Mouse (Mus musculus): ENCODE results near the gene Map1b. TPM values are rescaled to one million over a fixed set of nuclear protein-coding genes. Genes with fewer than 3 reads are reported as not detected.

Gene Map1b
- polyA plus RNA-seq, 1 experiment from 2014 or later = 72.0 TPM

- no peak overlapping the region for H3K27ac ChIP-seq (replicated peaks; ENCODE audit: low read depth, low read length)
- WGBS = 70% methylated on average over 7 of the region's 7 CpGs
- no peaks in the 10 kb centered on the region for H3K27me3 ChIP-seq (ENCODE audit: control insufficient read depth, insufficient read depth, low read length)
- no peak overlapping the region for H3K4me2 ChIP-seq (ENCODE audit: low read depth, severe bottlenecking)
- no peaks in the 10 kb centered on the region for H3K36me3 ChIP-seq (ENCODE audit: control insufficient read depth, insufficient read depth, low read length)
- ATAC-seq (ENCODE audit: insufficient number of reproducible peaks, low FRiP score, low TSS enrichment, low read depth) (no peak), DNase-seq (ENCODE audit: low spot score) (no peak)
- no peak overlapping the region for H3K9ac ChIP-seq (ENCODE audit: low read length)
- no peaks in the 10 kb centered on the region; the same call in 1 of the 2 replicates for H3K9me3 ChIP-seq (ENCODE audit: control insufficient read depth, low read length)
- no peaks in the 10 kb centered on the region for H3K4me1 ChIP-seq (ENCODE audit: control insufficient read depth, insufficient read depth, low read length)
- H3K4me3 ChIP-seq (ENCODE audit: low read depth, low read length) = no peak overlapping the region
Observed at GRCm38 (mm10) chr13:99492619-99493303, 23.6 kb downstream of the Map1b start.

GRCm38 (mm10) chr13:99489998-99490397 is 26.3 kb downstream of the Map1b start:
- no peak overlapping the region for H3K9ac ChIP-seq (ENCODE audit: low read length)
- H3K27ac ChIP-seq (replicated peaks; ENCODE audit: low read depth, low read length) = no peak overlapping the region
- H3K36me3 ChIP-seq (ENCODE audit: control insufficient read depth, insufficient read depth, low read length) = no peaks in the 10 kb centered on the region
- WGBS = 89% methylated on average over 4 of the region's 4 CpGs
- ATAC-seq (ENCODE audit: insufficient number of reproducible peaks, low FRiP score, low TSS enrichment, low read depth) = no peak
- no peaks in the 10 kb centered on the region; the same call in 1 of the 2 replicates for H3K9me3 ChIP-seq (ENCODE audit: control insufficient read depth, low read length)
- 0 out of 2 replicates have a peak, but pooled peaks cover under 1% of the 10 kb centered on the region for H3K4me1 ChIP-seq (ENCODE audit: control insufficient read depth, insufficient read depth, low read length)
- DNase-seq (ENCODE audit: low spot score) = no peak
- H3K4me2 ChIP-seq (ENCODE audit: low read depth, severe bottlenecking) = no peak overlapping the region
- H3K4me3 ChIP-seq (ENCODE audit: low read depth, low read length) = no peak overlapping the region
- H3K27me3 ChIP-seq (ENCODE audit: control insufficient read depth, insufficient read depth, low read length) = no peaks in the 10 kb centered on the region

- no peak overlapping the region for H3K9ac ChIP-seq (ENCODE audit: low read length)
- no peak overlapping the region for H3K4me2 ChIP-seq (ENCODE audit: low read depth, severe bottlenecking)
- H3K36me3 ChIP-seq (ENCODE audit: control insufficient read depth, insufficient read depth, low read length) = no peaks in the 10 kb centered on the region
- WGBS = 93% methylated on average over 5 of the region's 5 CpGs
- no peak for ATAC-seq (ENCODE audit: insufficient number of reproducible peaks, low FRiP score, low TSS enrichment, low read depth)
- no peaks in the 10 kb centered on the region for H3K27me3 ChIP-seq (ENCODE audit: control insufficient read depth, insufficient read depth, low read length)
- no peaks in the 10 kb centered on the region; the same call in 1 of the 2 replicates for H3K9me3 ChIP-seq (ENCODE audit: control insufficient read depth, low read length)
- H3K27ac ChIP-seq (replicated peaks; ENCODE audit: low read depth, low read length) = no peak overlapping the region
- DNase-seq (ENCODE audit: low spot score) = no peak
- H3K4me3 ChIP-seq (ENCODE audit: low read depth, low read length) = no peak overlapping the region
- H3K4me1 ChIP-seq (ENCODE audit: control insufficient read depth, insufficient read depth, low read length) = 0 out of 2 replicates have a peak, but pooled peaks cover 2% of the 10 kb centered on the region
Observed at GRCm38 (mm10) chr13:99489175-99489574, 27.2 kb downstream of the Map1b start.

- no peak for ATAC-seq (ENCODE audit: insufficient number of reproducible peaks, low FRiP score, low TSS enrichment, low read depth)
- Histone ChIP-seq H3K4me2 (ENCODE audit: low read depth, severe bottlenecking) (no peak overlapping the region), H3K36me3 (ENCODE audit: control insufficient read depth, insufficient read depth, low read length) (no peaks in the 10 kb centered on the region), H3K27me3 (ENCODE audit: control insufficient read depth, insufficient read depth, low read length) (no peaks in the 10 kb centered on the region), H3K9ac (ENCODE audit: low read length) (no peak overlapping the region), H3K4me1 (ENCODE audit: control insufficient read depth, insufficient read depth, low read length) (0 out of 2 replicates have a peak, but pooled peaks cover 2% of the 10 kb centered on the region), H3K4me3 (ENCODE audit: low read depth, low read length) (no peak overlapping the region), H3K9me3 (ENCODE audit: control insufficient read depth, low read length) (no peaks in the 10 kb centered on the region; the same call in 1 of the 2 replicates), H3K27ac (replicated peaks; ENCODE audit: low read depth, low read length) (no peak overlapping the region)
- WGBS = 98% methylated on average over 9 of the region's 9 CpGs
- no peak for DNase-seq (ENCODE audit: low spot score)
Observed at GRCm38 (mm10) chr13:99485861-99486260, 30.5 kb downstream of the Map1b start.

GRCm38 (mm10) chr13:99485331-99485733 is 31.0 kb downstream of the Map1b start:
- 80% methylated on average over 7 of the region's 7 CpGs for whole genome bisulfite sequencing
- Histone ChIP-seq H3K4me1 (ENCODE audit: control insufficient read depth, insufficient read depth, low read length) (0 out of 2 replicates have a peak, but pooled peaks cover 2% of the 10 kb centered on the region), H3K9me3 (ENCODE audit: control insufficient read depth, low read length) (no peaks in the 10 kb centered on the region; the same call in 1 of the 2 replicates), H3K27ac (replicated peaks; ENCODE audit: low read depth, low read length) (no peak overlapping the region), H3K9ac (ENCODE audit: low read length) (no peak overlapping the region), H3K4me2 (ENCODE audit: low read depth, severe bottlenecking) (no peak overlapping the region), H3K27me3 (ENCODE audit: control insufficient read depth, insufficient read depth, low read length) (no peaks in the 10 kb centered on the region), H3K4me3 (ENCODE audit: low read depth, low read length) (no peak overlapping the region), H3K36me3 (ENCODE audit: control insufficient read depth, insufficient read depth, low read length) (no peaks in the 10 kb centered on the region)
- DNase-seq (ENCODE audit: low spot score) (no peak), ATAC-seq (ENCODE audit: insufficient number of reproducible peaks, low FRiP score, low TSS enrichment, low read depth) (no peak)

DNA sequence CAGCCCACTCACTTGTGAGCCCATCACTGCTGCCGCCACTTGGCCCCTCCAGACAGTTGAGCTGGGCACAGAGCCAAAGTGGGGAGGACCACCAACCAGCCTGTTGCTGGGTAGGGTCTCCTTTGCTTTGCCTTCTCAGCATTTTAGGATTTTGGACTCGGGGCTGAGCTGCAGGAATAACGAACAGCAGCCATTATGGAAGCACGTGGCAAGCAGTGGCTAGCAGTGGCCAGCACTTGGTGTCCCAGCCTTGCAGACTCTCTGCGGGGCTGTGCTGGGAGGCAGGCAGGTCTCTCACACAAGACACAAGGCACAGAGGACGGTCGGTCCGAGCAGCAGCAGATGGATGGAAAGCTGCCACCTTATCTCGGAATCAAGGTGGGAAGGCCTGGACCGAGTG is 31.4 kb downstream of the Map1b start:
- no peak overlapping the region for H3K27ac ChIP-seq (replicated peaks; ENCODE audit: low read depth, low read length)
- ATAC-seq (ENCODE audit: insufficient number of reproducible peaks, low FRiP score, low TSS enrichment, low read depth) (no peak), DNase-seq (ENCODE audit: low spot score) (no peak)
- H3K9ac ChIP-seq (ENCODE audit: low read length) = no peak overlapping the region
- 85% methylated on average over 10 of the region's 10 CpGs for WGBS
- H3K4me1 ChIP-seq (ENCODE audit: control insufficient read depth, insufficient read depth, low read length) = 0 out of 2 replicates have a peak, but pooled peaks cover 2% of the 10 kb centered on the region
- H3K27me3 ChIP-seq (ENCODE audit: control insufficient read depth, insufficient read depth, low read length) = no peaks in the 10 kb centered on the region
- no peaks in the 10 kb centered on the region for H3K36me3 ChIP-seq (ENCODE audit: control insufficient read depth, insufficient read depth, low read length)
- no peaks in the 10 kb centered on the region; the same call in 1 of the 2 replicates for H3K9me3 ChIP-seq (ENCODE audit: control insufficient read depth, low read length)
- H3K4me3 ChIP-seq (ENCODE audit: low read depth, low read length) = no peak overlapping the region
- H3K4me2 ChIP-seq (ENCODE audit: low read depth, severe bottlenecking) = no peak overlapping the region

- Histone ChIP-seq H3K9ac (ENCODE audit: low read length) (no peak overlapping the region), H3K4me3 (ENCODE audit: low read depth, low read length) (no peak overlapping the region), H3K36me3 (ENCODE audit: control insufficient read depth, insufficient read depth, low read length) (no peaks in the 10 kb centered on the region), H3K27me3 (ENCODE audit: control insufficient read depth, insufficient read depth, low read length) (no peaks in the 10 kb centered on the region), H3K4me1 (ENCODE audit: control insufficient read depth, insufficient read depth, low read length) (0 out of 2 replicates have a peak, but pooled peaks cover 2% of the 10 kb centered on the region), H3K4me2 (ENCODE audit: low read depth, severe bottlenecking) (no peak overlapping the region), H3K27ac (replicated peaks; ENCODE audit: low read depth, low read length) (no peak overlapping the region), H3K9me3 (ENCODE audit: control insufficient read depth, low read length) (no peaks in the 10 kb centered on the region)
- ATAC-seq (ENCODE audit: insufficient number of reproducible peaks, low FRiP score, low TSS enrichment, low read depth) (no peak), DNase-seq (ENCODE audit: low spot score) (no peak)
Observed at GRCm38 (mm10) chr13:99483433-99483832, 32.9 kb downstream of the Map1b start.

DNA sequence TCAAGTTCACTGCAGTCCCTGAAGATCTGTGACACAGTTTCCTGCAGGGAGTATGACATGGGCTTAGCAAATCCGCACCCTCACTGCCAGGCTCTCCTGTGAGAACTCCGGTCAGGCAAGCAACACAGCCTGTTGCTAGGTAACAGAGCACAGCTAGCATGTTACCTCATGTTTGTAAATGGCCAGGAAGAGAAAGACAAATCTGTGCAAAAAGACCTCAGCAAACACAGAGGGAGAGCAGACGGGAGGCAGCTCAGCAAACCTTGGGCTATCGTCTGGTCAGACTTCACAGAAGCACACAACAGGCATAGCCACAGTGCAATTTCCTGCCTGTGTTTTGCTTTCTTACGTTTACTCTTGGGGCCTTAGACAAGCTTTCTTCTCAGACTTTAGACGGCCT is 40.9 kb downstream of the Map1b start:
- no peaks in the 10 kb centered on the region for H3K9me3 ChIP-seq (ENCODE audit: control insufficient read depth, low read length)
- no peak overlapping the region for H3K9ac ChIP-seq (ENCODE audit: low read length)
- no peaks in the 10 kb centered on the region for H3K36me3 ChIP-seq (ENCODE audit: control insufficient read depth, insufficient read depth, low read length)
- peak overlapping the region; percentile 67 for H3K27ac ChIP-seq (replicated peaks; ENCODE audit: low read depth, low read length)
- H3K4me1 ChIP-seq (ENCODE audit: control insufficient read depth, insufficient read depth, low read length) = peaks cover 15% of the 10 kb centered on the region
- H3K4me3 ChIP-seq (ENCODE audit: low read depth, low read length) = no peak overlapping the region
- DNase-seq (ENCODE audit: low spot score) (peak; percentile 57), ATAC-seq (ENCODE audit: insufficient number of reproducible peaks, low FRiP score, low TSS enrichment, low read depth) (peak; percentile 82)
- no peak overlapping the region for H3K4me2 ChIP-seq (ENCODE audit: low read depth, severe bottlenecking)
- WGBS = 13% methylated on average over 6 of the region's 6 CpGs
- no peaks in the 10 kb centered on the region for H3K27me3 ChIP-seq (ENCODE audit: control insufficient read depth, insufficient read depth, low read length)

Measured in limb, embryonic 11.5 days (tissue).